Mouse (Mus musculus) spleen, postnatal 14 days (tissue): Measurements from ENCODE around the gene Igsf9.

Experiments
- DNase-seq, 2 experiments: peaks; one replicate each; pipeline ENCODE4 v3.0.0; 2021 to 2022; ENCODE audit warnings: low spot score in 2 of 2

The Igsf9 gene

DNA sequence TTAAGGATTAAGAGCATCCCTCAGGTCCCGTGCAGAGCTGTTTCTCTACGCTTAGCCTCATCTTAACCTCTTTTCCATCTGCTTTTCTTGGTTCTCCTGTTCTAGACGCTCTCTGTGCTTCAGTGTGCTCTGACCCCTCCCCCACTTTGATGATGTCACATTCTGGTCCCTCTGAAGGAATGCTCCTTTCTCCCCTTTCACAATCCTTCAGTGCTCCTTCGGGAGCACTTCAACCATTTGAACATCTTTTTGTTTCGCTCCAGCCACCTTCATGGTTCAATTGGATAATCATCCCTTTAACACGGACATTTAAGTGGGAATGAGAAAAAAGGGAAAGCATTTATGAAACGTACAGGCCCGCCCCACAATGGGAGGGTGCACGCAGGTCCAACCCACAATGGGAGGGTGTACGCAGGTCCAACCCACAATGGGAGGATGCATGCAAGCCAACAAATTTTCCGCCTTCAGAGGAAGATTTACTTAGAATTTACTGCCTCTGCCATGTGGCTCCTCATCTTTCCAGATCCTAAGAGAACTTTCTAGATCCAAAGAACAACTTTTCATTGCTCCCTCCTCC lies 13.2 kb upstream of the Igsf9 start:
- DNase-seq: no peak

DNA sequence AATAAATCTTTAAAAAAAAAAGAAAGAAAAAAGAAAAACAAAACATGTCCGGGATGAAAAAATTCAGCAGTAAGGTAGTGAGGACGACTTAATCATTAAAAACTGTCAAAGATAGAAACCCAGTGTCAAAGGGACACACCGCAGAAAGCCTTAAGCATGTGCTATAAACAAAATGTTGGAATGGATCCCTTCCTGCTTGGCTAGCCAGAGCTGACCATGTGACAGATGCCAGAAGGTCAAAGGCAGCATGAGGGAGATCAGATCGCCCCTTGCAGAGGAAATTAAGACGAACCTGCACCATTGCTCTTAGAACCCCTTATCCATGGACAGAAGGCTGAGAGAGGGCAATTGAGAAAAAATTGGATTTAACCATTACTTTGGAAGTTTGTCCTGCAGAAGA lies 12.2 kb upstream of the Igsf9 start:
- DNase-seq: no peak

DNA sequence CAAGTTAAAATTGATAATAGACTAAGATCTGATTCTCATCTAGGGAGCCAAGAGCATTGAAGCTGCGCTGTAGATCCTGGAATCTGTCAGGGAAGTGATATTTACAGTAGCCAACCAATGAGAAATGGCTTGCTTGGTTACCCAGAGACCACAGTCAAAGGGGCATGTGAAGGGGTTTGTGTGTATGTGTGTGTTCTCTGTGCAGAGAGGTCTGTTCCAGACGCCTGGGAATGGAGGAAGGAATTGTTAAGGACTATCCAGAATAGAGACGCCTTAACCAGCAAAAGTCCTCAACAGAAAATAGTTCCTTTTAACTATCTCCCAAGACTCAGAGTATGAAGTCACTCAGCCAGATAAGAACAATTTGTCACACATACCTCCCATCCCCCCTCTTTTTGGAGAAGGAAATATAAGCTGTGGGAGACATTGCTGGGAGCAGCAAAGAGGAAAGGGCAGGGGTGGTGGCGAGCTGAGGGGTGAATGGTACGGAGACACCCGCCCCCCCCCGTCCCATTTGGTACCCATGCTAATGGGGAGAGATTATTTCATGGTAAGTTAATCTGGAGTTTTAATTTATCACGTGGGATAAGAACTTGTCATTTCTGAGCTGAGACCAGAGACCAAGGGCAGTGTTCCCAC lies 11.7 kb upstream of the Igsf9 start:
- DNase-seq: no peak

DNA sequence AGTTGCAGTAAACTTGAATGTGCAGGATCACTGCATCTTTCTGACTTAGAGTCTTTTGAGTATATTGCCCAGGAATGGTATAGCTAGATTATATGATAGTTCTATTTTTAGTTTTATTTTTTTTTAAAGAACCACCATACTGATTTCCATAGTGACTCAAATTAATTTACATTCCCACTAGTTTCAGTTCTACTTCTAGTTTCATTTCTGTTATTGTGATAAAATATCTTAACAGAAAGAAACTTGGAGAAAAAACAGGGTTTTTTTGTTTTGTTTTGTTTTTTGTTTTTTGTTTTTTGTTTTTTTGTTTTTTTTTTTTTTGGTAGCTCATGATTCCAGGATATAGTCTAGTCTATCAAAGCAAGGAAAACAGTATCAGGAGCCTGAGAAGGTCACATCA lies 8.7 kb upstream of the Igsf9 start:
- no peak for DNase-seq

DNA sequence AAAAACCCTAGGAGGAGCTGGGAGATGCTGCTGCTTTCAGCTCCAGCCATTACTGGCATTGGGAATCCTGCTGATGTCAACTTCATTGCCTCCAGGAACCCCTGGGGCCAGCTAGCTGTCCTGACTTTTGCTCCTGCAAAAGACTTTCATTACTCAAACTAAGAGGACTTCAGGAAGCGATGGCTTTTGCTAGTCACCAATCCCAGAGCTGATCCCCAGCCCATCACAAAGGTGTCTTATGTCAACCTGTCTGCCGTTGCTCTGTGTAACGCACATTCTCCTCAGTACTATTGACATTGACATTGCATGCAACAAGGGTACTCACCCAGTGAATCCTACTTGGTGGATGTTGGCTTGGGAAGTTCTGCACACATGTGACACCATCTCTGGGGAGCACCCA lies 7.4 kb upstream of the Igsf9 start:
- no peak for DNase-seq

DNA sequence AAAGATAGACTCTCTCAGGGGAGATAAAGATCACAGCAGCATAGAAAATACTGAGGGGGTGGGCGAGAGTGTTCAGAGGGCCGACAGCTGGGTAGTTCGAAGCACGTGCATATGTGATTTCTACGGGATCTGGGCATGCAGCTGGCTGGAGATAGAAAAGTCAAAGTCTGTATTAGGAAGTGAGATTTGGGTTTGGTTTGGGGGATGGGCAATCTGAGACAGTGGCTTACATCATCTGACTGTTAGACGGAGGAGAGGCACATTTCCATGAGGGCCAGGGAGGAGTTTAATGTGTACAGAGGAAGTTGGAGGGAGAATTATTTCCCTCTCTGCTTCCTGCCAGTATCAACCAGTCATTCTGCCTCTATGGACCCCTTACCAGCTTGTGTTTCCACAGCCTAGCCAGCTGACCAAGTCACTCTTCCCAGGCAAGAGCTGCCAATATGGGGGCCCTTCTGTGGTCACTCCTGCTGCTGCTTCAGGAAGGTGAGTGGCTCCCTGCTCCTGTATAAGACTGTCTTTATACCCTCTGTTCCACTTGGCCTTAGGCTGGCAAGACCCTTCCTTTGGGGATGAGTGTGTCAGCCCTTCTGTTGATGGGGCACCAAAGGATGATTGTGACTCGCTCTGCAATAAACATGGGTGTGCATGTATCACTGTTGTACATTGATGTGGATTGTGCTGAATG lies 6.4 kb upstream of the Igsf9 start, which contains the start of gene Slamf9:
Gene Slamf9, plus strand, starts transcription at position 305 of the 688 bp plus-strand sequence.
- peak in 1 of 2 experiments; percentile 14 for DNase-seq

DNA sequence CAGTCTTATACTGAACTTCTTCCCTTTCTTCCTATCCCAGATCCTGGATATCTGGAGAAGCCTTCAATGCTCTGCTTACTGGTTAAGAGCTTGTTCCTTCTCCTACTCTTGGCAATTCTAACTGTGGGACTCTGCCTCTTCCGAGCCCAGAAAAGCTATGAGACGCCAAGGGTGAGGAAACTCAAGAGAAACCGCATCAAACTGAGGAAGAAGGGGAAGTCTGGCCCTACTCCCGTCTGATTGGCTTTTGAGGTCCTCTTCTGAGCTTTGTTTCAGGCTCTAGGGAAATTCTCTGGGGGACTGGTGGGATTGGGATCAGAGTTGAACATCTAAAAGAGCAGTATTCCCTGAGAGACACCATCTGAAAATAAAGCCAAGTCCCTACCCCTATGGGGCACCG lies 3.6 kb upstream of the Igsf9 start:
- no peak for DNase-seq

DNA sequence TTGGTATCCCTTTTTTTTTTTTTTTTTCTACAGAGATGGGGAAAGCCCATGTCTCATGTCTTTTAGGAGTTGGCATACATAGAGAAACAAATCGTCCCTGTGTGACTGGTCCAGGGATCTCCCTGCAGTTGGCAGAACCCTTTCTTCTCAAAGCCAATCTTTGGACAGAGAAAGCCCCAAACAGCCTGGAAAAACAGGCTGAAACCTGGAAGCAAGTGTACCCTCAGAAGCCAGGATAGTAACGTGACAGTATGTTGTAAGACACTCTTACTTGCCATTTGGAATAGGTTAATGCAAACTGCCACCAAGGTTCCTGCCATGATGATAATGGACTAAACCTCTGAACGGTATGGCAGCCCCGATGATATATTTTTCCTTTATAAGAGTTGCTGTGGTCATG lies 1.2 kb upstream of the Igsf9 start:
- DNase-seq: no peak

DNA sequence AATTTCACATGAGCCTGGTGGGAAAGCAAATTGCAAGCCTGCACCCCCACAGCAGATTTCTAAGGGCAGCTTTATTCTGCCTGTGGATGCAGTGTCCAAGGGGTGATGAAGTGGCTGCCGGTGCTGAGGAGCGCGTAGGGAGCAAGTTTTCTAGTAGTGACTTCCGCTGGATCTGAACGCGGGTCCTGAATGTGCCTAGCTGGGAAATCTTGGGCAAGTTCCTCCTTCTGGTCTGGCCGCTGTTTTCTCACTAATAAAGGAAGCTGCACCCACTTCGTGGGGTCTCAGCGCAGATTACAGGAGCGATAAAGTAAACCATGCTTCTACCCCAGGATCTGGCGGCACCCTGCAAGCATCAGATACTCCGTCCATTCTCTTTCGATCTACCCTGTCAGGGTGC lies 477 bp upstream of the Igsf9 start:
- no peak for DNase-seq

DNA sequence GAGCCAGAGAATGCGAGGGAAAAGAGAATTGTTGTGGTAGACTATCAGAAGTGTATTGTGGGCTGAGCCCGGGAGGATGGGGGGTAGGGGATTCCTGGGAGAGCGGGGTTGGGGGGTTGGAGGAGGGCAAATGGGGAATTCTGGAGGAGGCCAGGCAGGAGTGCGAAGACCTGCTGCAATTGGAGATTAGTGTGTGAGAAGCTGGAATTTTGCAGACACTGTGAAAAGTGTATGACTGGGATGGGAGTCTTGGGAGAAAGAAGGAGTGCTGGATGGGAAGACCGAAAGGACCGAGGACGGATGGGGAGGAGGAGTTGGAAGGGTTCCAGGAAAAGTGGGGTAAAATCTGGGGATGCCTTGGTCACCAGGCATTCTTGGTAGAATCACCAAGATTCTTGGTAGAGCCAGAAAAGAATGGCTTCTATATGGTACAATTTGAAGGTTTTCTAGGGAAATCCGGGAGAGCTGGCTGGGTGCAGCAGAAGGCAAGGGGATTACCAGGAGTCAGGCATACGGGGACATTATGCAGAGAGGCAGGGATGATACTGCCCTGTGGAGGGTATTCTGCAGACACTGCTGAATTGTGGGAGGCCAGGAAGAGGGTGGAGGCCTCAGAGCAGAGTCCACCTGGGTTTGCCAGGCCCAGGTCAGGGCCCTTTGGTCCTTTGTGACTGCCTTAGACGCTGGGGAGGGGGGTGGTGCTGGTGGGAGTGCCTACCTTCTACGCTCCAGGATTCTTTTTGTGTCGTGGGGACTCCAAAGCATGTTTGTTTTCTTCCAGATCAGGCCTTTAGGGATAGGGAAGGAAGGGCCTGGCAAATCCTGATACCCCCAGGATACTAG lies 1.2 kb downstream of the Igsf9 start:
- DNase-seq: no peak

DNA sequence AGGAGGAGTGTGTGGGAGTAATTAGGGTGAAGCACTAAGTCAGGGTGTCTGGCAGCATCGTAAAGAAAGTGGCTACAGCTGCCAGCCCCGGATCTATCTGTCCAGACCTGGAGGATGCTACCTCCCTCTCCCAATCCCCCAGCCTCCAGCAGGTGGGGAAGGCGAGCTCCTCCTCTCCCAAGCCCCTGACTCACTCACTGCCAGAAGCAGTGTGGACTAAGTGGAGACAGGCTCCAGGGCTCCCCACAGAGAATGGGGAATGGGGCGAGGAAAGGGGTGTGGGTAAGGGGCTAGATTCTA lies 1.7 kb downstream of the Igsf9 start:
- no peak for DNase-seq

DNA sequence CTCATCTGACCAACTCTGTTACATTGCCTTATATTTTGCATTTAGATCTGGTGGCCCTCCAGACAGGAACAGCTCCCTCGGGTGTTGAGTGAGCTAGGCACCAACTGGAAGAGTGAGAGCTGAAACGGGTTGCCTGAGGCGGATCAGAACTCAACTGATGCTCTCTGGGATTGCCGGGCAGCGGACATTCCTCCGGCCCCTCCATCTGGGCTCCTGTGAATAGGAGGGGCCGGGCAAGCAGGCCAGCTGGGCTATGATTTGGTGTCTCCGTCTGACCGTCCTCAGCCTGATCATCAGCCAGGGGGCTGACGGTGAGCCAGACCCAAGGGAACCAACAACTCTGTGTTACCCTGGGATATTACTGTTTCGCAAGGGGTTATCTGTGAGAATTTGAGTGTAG lies 2.6 kb downstream of the Igsf9 start:
- no peak for DNase-seq

DNA sequence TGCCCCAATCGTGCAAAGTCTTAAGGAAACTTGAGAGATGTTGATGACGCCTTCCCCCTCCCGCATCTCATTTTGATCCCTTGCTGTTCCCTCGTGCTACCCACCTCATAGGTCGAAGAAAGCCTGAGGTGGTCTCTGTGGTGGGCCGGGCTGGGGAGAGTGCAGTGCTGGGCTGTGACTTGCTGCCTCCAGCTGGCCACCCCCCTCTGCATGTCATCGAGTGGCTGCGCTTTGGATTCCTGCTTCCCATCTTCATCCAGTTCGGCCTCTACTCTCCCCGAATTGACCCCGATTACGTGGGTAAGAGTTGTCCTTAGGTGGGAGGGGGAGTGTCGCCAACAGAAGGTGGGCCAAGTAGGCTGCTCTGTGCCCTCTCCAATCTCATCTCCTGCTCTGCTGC lies 3.1 kb downstream of the Igsf9 start:
- no peak for DNase-seq

DNA sequence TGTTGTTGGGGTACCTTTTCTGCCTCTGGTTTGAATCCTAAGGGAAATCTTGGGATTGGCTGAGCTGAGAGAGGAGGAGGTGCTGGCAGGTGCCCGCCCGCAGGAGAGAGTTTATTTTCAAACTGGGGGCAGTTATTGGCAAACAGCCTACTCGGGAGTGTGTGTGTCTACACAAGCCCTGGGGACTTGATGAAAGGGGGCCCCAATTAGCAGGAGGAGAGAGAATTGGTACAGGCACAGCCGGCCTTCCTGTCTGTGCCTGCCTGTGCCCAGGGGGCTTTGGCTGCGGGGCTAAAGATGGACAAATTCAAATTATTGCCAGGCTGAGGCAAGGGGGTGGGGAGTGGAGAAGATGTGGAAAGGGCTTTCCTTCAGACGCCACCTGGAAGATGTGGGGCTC lies 4.2 kb downstream of the Igsf9 start:
- no peak for DNase-seq

DNA sequence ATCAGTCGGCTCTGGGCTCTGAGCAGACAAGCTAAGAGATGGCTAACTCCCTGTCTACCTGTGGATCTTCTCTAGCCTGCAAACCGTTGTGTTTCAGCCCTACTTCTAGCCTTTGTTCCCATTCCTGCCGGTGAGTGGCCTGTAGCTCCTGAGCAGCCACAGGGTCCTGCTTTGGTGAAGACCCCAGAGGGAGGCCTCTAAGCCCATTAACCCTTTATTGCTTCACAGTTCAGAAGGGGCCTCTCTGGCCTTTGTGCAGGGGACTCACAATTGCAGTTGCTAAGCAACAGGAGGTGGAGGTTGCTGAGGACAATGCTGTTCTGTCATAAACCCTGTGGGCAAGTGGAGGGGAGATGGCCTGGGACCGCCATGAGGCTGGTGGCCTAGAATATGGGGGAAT lies 4.6 kb downstream of the Igsf9 start:
- no peak for DNase-seq

DNA sequence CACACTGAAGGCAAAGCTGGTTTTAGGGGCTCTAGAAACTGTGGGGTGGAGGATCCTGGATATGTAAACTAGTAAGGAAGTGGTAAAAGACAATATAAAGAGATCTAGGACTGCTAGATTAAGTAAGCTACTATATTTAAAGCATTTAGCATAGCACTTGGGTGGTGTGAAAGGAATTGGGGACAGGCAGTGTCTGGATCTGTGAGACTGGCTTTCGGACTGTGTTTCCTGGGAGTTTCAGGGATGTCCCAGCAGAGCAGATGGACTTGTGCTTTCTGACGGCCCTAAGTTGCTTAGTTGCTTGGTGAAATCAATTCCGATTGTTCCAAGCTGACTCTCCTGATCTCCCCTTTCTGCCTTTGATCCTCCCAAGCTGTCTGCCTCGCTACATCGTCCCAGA lies 5.1 kb downstream of the Igsf9 start:
- no peak for DNase-seq

DNA sequence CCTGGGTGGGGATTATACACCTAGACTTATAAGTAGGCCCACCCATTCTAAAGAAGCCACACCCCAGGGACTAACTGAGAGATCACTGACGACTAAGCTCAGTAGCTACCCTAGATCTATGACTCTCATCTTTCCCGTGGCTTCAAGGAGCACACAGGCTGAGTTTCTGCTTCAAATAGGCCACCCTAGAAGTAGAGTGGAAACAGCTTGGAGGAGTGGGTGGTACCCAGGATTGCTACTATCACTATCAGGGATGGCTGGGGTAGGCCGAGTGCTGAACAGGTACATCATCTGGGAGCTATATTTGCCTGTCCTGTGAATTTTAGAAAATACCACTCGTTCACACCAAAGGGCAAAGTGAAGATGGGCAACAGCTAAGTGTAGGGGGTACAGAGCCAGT lies 6.3 kb downstream of the Igsf9 start:
- DNase-seq: no peak

DNA sequence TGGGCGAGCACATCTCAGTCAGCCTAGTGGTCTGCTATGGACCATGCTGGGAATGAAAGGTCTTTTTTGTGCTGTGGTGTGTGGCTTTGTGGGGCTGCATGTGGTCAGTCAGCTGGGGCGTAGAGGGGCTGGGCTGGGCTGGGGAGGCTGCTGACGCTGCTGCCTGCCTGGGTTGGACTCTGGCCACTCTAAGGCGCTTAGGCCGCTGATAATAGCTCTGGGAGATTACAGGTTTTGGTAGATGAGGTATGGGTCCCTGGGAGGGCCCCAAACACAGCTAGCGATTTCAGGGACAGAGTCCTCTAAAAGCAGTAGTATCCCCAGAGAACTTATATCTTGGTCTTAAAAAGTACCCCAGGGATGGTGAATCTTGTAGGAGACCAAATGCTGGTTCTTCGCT lies 7.2 kb downstream of the Igsf9 start:
- no peak for DNase-seq

DNA sequence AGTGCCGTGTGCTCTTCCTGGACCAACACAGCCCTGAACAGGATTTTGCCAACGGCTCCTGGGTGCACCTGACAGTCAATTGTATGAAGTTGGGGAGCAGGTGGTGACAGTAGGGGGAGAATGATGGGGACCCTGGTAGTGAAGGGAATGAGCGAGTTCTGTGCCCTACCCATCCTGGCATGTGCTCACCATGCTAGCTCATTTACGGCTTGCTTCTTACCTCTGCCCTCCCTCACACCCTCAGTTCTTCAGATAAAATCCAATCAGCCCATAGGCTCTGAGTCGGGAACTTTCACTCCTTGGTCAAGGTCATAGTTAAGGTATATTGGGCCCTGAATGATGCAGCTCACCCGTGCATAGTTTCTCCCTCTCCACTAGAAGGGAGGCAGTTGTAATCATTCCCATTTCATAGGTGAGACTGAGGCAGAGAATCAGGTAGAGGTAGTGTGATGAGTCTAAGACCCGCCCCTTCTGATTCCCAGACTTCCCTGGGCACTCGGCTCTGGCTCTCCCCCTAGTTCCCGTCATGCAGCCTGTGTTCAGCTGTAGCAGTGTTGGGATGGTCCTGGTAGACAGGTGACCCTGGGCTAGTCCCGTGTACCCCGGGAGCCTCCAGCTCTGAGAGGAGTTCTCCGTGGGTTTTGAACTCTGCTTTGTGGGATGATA lies 8.1 kb downstream of the Igsf9 start:
- no peak for DNase-seq

DNA sequence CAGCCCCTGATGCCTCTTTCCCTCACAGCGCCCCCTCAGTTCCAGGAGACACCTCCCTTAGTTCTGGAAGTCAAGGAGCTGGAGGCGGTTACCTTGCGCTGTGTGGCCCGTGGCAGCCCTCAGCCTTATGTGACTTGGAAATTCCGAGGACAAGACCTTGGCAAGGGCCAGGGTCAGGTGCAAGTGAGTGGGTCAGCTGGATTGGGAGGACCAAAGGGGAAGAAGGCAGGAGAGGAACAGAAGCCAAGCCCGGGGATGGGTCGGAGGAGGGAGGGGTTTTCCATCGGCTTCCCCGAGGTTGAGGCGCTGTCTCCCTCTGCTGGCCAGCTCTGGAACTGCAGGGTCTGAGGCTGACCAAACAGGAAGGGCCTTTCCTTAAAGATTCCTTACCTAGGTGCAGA lies 8.7 kb downstream of the Igsf9 start:
- peak; percentile 60 to 77 for DNase-seq

DNA sequence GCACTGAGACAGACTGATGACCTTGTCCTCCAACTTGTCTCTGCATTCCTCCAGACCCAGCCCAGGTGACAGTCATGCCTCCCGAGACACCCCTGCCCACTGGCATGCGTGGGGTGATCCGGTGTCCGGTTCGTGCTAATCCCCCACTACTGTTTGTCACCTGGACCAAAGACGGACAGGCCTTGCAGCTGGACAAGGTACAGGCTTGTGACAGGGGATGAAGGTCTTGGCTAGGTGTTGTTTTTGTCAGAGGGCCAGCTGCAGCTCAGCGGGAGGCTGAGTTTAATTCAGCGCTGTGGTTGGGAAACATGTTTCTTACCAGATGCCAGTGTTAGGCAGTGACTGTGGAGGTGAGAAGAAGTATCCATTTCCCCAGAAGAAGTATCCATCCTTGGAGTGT lies 10.5 kb downstream of the Igsf9 start:
- no peak for DNase-seq

DNA sequence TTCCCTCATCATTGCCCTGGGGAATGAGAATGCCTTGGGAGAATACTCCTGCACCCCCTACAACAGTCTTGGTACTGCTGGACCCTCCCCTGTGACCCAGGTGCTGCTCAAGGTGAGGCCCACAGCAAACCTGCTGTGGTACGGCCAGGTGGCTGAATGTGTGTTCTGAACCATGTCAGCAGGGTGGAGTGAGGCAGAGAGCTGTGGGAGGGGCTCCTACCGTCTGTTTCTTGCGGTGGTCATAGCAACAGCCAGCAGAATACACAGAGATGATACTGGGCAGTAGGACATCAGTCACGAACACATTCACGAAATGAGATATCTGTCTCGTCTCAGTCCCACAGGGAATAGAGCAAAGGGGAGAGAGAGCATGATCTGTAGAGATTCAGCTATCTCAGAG lies 11.9 kb downstream of the Igsf9 start:
- DNase-seq: no peak
